Mouse (Mus musculus) embryonic facial prominence, embryonic 12.5 days (tissue): Measurements from ENCODE around the gene Tada2b. TPM values are rescaled to one million over a fixed set of nuclear protein-coding genes. Genes with fewer than 3 reads are reported as not detected.

ENCODE experiments used
- ATAC-seq: fragments of 200-750 bp; cut with Nextera tagmentation; 2 replicates; pipeline ENCODE4 v1.8.0; 2017; ENCODE audit not compliant: insufficient number of reproducible peaks, insufficient read depth, low FRiP score, low TSS enrichment
- H3K27ac ChIP-seq: fragments of 300-500 bp; sonication (generic); 2 replicates; pipeline ENCODE4 v1.5.1; 2016; ENCODE audit warnings: mild to moderate bottlenecking
- H3K27me3 ChIP-seq: fragments of 300-500 bp; sonication (generic); 2 replicates; pipeline ENCODE4 v1.6.1; 2016; ENCODE audit warnings: mild to moderate bottlenecking, moderate library complexity
- H3K36me3 ChIP-seq: fragments of 300-500 bp; sonication (generic); 2 replicates; pipeline ENCODE4 v1.6.1; 2016; ENCODE audit warnings: mild to moderate bottlenecking
- H3K4me1 ChIP-seq: fragments of 300-500 bp; sonication (generic); 2 replicates; pipeline ENCODE4 v1.6.1; 2016
- H3K4me2 ChIP-seq: fragments of 300-500 bp; sonication (generic); replicated peaks from 2 replicates; pipeline ENCODE4 v1.6.1; 2016; ENCODE audit warnings: mild to moderate bottlenecking, moderate library complexity
- H3K4me3 ChIP-seq: fragments of 300-500 bp; sonication (generic); 2 replicates; pipeline ENCODE4 v1.5.1; 2016; ENCODE audit warnings: mild to moderate bottlenecking
- H3K9ac ChIP-seq: fragments of 300-500 bp; sonication (generic); 2 replicates; pipeline ENCODE4 v1.6.1; 2016; ENCODE audit warnings: mild to moderate bottlenecking, moderate library complexity
- H3K9me3 ChIP-seq: fragments of 300-500 bp; sonication (generic); 2 replicates; pipeline ENCODE4 v1.6.1; 2016; ENCODE audit warnings: mild to moderate bottlenecking, moderate library complexity
- WGBS: fragments of 180-500 bp; shearing (Covaris S2); methylation state at CpG from one replicate; pipeline ENCODE4 v1.1.7; 2016; 5-methylcytosine and 5-hydroxymethylcytosine counted together
- polyA plus RNA-seq: library from polyadenylated mRNA; unstranded; fragments of >200 nt; fragmentation: Nextera tagmentation; extraction: Ambion mirVana; gene quantifications from 2 replicates; pipeline ENCODE4 v1.2.1, GENCODE M21; 2016

The Tada2b gene
- polyA plus RNA-seq: 2.1 and 2.3 TPM in 2 replicates

- Histone ChIP-seq H3K27ac (no peak within 1 kb of the TSS), H3K4me1 (peaks cover 24% of the 10 kb centered on the region), H3K4me3 (peak within 1 kb of the TSS; percentile 89), H3K9ac (peak within 1 kb of the TSS; percentile 84), H3K36me3 (no peaks in the 10 kb centered on the region), H3K27me3 (peaks cover 18% of the 10 kb centered on the region), H3K9me3 (no peaks in the 10 kb centered on the region), H3K4me2 (peak within 1 kb of the TSS; percentile 94)
- peak; percentile 95 for ATAC-seq
- WGBS: 1% methylated on average over 94 of the region's 97 CpGs
Measured at GRCm38 (mm10) chr5:36484171-36484990, at the start of gene Tada2b, which contains the start of gene Ccdc96. Gene Tada2b, minus strand, starts transcription at chr5:36484285. Gene Ccdc96, plus strand, starts transcription at chr5:36484588.

- Histone ChIP-seq H3K27ac (peak overlapping the region; percentile 82), H3K9ac (peak overlapping the region; percentile 85), H3K4me3 (peak overlapping the region; percentile 82), H3K36me3 (no peaks in the 10 kb centered on the region), H3K9me3 (no peaks in the 10 kb centered on the region), H3K4me2 (peak overlapping the region; percentile 74), H3K4me1 (peaks cover 14% of the 10 kb centered on the region), H3K27me3 (no peaks in the 10 kb centered on the region)
- WGBS: under 1% methylated on average over 28 of the region's 28 CpGs
- ATAC-seq: peak; percentile 95
Measured at GRCm38 (mm10) chr5:36530129-36530751, 46.2 kb upstream of the Tada2b start.

- Histone ChIP-seq H3K9ac (peak overlapping the region; percentile 85), H3K4me2 (peak overlapping the region; percentile 74), H3K4me1 (peaks cover 14% of the 10 kb centered on the region), H3K9me3 (no peaks in the 10 kb centered on the region), H3K36me3 (no peaks in the 10 kb centered on the region), H3K4me3 (peak overlapping the region; percentile 82), H3K27ac (peak overlapping the region; percentile 82), H3K27me3 (no peaks in the 10 kb centered on the region)
- 2% methylated on average over 5 of the region's 5 CpGs for WGBS
- ATAC-seq: no peak
Measured at GRCm38 (mm10) chr5:36529698-36530097, 45.6 kb upstream of the Tada2b start.

- 87% methylated on average over 2 of the region's 2 CpGs for WGBS
- H3K4me3 ChIP-seq: no peak overlapping the region
- no peak overlapping the region for H3K9ac ChIP-seq
- no peak overlapping the region for H3K27ac ChIP-seq
- H3K36me3 ChIP-seq: peaks cover 9% of the 10 kb centered on the region; the same call in 1 of the 2 replicates
- H3K27me3 ChIP-seq: no peaks in the 10 kb centered on the region
- H3K4me1 ChIP-seq: peaks cover 14% of the 10 kb centered on the region
- H3K4me2 ChIP-seq: no peak overlapping the region
- H3K9me3 ChIP-seq: no peaks in the 10 kb centered on the region
- no peak for ATAC-seq
Measured at GRCm38 (mm10) chr5:36526921-36527320, 42.8 kb upstream of the Tada2b start.

- no peak overlapping the region for H3K9ac ChIP-seq
- no peak overlapping the region for H3K4me2 ChIP-seq
- H3K4me3 ChIP-seq: no peak overlapping the region
- peaks cover 14% of the 10 kb centered on the region for H3K4me1 ChIP-seq
- no peaks in the 10 kb centered on the region for H3K9me3 ChIP-seq
- peaks cover 16% of the 10 kb centered on the region for H3K36me3 ChIP-seq
- no peaks in the 10 kb centered on the region for H3K27me3 ChIP-seq
- WGBS: 77% methylated on average over 5 of the region's 5 CpGs
- ATAC-seq: no peak
- no peak overlapping the region for H3K27ac ChIP-seq
Measured at GRCm38 (mm10) chr5:36526274-36526673, 42.2 kb upstream of the Tada2b start.

- no peaks in the 10 kb centered on the region for H3K9me3 ChIP-seq
- no peak overlapping the region for H3K27ac ChIP-seq
- no peak for ATAC-seq
- H3K36me3 ChIP-seq: peaks cover 25% of the 10 kb centered on the region
- H3K4me3 ChIP-seq: no peak overlapping the region
- 80% methylated on average over 2 of the region's 2 CpGs for WGBS
- no peaks in the 10 kb centered on the region for H3K27me3 ChIP-seq
- H3K9ac ChIP-seq: no peak overlapping the region
- H3K4me2 ChIP-seq: no peak overlapping the region
- peaks cover 14% of the 10 kb centered on the region for H3K4me1 ChIP-seq
Measured at GRCm38 (mm10) chr5:36525216-36525615, 41.1 kb upstream of the Tada2b start.

- H3K4me1 ChIP-seq: no peaks in the 10 kb centered on the region
- H3K4me2 ChIP-seq: no peak overlapping the region
- H3K9ac ChIP-seq: no peak overlapping the region
- no peak overlapping the region for H3K27ac ChIP-seq
- no peak overlapping the region for H3K4me3 ChIP-seq
- 87% methylated on average over 5 of the region's 5 CpGs for WGBS
- peaks cover 45% of the 10 kb centered on the region for H3K36me3 ChIP-seq
- H3K9me3 ChIP-seq: no peaks in the 10 kb centered on the region
- no peak for ATAC-seq
- H3K27me3 ChIP-seq: no peaks in the 10 kb centered on the region
Measured at GRCm38 (mm10) chr5:36523219-36523703, 39.2 kb upstream of the Tada2b start.

GRCm38 (mm10) chr5:36522782-36523181 lies 38.7 kb upstream of the Tada2b start:
- no peak for ATAC-seq
- Histone ChIP-seq H3K27me3 (no peaks in the 10 kb centered on the region), H3K4me3 (no peak overlapping the region), H3K36me3 (peaks cover 50% of the 10 kb centered on the region), H3K9me3 (no peaks in the 10 kb centered on the region), H3K4me2 (no peak overlapping the region), H3K27ac (no peak overlapping the region), H3K4me1 (no peaks in the 10 kb centered on the region), H3K9ac (no peak overlapping the region)
- 85% methylated on average over 2 of the region's 2 CpGs for WGBS

- no peaks in the 10 kb centered on the region for H3K4me1 ChIP-seq
- peaks cover 73% of the 10 kb centered on the region for H3K36me3 ChIP-seq
- 88% methylated on average over 3 of the region's 3 CpGs for WGBS
- no peak for ATAC-seq
- H3K4me3 ChIP-seq: no peak overlapping the region
- no peaks in the 10 kb centered on the region for H3K27me3 ChIP-seq
- no peaks in the 10 kb centered on the region for H3K9me3 ChIP-seq
- H3K27ac ChIP-seq: no peak overlapping the region
- no peak overlapping the region for H3K4me2 ChIP-seq
- H3K9ac ChIP-seq: no peak overlapping the region
Measured at GRCm38 (mm10) chr5:36519751-36520150, 35.7 kb upstream of the Tada2b start.

GRCm38 (mm10) chr5:36517596-36517995 lies 33.5 kb upstream of the Tada2b start:
- no peak for ATAC-seq
- H3K9ac ChIP-seq: no peak overlapping the region
- no peak overlapping the region for H3K4me2 ChIP-seq
- WGBS: 69% methylated on average over 3 of the region's 3 CpGs
- no peaks in the 10 kb centered on the region for H3K27me3 ChIP-seq
- no peak overlapping the region for H3K4me3 ChIP-seq
- no peaks in the 10 kb centered on the region for H3K9me3 ChIP-seq
- peaks cover 78% of the 10 kb centered on the region for H3K36me3 ChIP-seq
- H3K4me1 ChIP-seq: no peaks in the 10 kb centered on the region
- no peak overlapping the region for H3K27ac ChIP-seq

GRCm38 (mm10) chr5:36515558-36515957 lies 31.5 kb upstream of the Tada2b start:
- no peaks in the 10 kb centered on the region for H3K27me3 ChIP-seq
- H3K4me2 ChIP-seq: no peak overlapping the region
- no peaks in the 10 kb centered on the region for H3K9me3 ChIP-seq
- no peak overlapping the region for H3K9ac ChIP-seq
- WGBS: 88% methylated on average over 5 of the region's 5 CpGs
- no peak overlapping the region for H3K27ac ChIP-seq
- no peak for ATAC-seq
- no peak overlapping the region for H3K4me3 ChIP-seq
- H3K36me3 ChIP-seq: peaks cover 76% of the 10 kb centered on the region
- H3K4me1 ChIP-seq: no peaks in the 10 kb centered on the region

GRCm38 (mm10) chr5:36515126-36515525 lies 31.0 kb upstream of the Tada2b start:
- H3K4me3 ChIP-seq: no peak overlapping the region
- H3K9ac ChIP-seq: no peak overlapping the region
- H3K4me2 ChIP-seq: no peak overlapping the region
- H3K27ac ChIP-seq: no peak overlapping the region
- no peaks in the 10 kb centered on the region for H3K27me3 ChIP-seq
- peaks cover 76% of the 10 kb centered on the region for H3K36me3 ChIP-seq
- WGBS: 89% methylated on average over 1 of the region's 1 CpGs
- no peak for ATAC-seq
- H3K9me3 ChIP-seq: no peaks in the 10 kb centered on the region
- H3K4me1 ChIP-seq: no peaks in the 10 kb centered on the region
